Mouse (Mus musculus) lung, postnatal 10 days (tissue): ENCODE data around the gene Cic.

Experiments
- DNase-seq: peaks from one replicate; pipeline ENCODE4 v3.0.0; 2021

Gene Cic

DNA sequence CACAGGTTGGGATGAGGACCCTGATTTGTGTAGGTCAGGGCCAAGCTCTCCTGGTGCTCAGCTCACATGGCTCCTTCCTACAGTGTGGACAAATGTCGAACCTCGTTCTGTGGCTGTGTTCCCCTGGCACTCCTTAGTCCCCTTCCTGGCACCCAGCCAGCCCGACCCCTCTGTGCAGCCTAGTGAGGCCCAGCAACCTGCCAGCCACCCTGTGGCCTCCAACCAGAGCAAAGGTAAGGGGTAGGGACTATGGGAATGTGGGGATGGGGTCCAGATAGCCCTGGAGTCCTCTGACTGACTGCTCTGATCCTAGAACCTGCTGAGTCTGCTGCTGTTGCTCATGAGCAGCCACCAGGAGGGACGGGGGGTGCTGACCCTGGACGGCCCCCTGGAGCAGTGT, 17.3 kb downstream of the Cic start:
- DNase-seq = peak; percentile 13

DNA sequence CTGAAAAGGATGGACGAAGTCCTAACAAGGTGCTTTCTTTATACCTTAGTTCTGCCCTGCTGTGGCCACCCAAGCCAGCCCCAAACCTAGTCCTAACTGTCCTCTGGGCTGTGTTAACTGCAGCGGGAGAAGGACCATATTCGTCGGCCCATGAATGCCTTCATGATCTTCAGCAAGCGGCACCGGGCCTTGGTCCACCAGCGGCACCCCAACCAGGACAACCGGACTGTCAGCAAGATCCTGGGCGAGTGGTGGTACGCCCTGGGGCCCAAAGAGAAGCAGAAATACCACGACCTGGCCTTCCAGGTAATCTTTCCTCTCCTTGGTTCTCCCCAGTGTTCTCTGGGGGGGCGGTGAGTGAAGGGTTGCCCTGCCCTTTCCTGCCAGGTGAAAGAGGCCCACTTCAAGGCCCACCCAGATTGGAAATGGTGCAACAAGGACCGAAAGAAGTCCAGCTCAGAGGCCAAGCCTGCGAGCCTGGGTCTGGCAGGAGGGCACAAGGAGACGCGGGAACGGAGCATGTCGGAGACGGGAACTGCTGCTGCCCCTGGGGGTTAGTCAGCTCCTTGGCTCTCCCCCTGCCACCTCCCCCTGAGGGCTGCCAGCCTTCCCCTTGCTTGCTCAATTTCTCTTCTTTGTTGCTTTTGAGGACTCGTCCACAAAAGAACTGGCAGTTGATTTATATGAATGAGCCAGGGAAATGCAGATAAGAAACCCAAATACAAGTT, 18.2 kb downstream of the Cic start:
- DNase-seq = no peak

DNA sequence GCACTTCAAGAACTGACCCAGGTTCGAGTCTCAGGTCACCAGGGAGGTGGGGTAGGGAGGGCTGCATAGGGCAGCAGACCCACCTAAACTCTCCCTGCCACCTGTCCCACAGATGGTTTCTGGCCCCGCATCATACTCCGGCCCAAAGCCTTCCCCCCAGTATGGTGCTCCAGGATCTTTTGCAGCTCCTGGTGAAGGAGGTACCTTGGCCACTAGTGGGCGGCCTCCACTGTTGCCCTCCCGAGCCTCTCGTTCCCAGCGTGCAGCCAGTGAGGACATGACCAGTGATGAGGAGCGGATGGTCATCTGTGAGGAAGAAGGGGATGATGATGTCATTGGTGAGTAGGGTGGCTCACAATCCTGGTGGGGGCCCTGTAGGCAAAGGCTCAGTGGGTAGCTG, 19.5 kb downstream of the Cic start:
- DNase-seq = peak; percentile 4

DNA sequence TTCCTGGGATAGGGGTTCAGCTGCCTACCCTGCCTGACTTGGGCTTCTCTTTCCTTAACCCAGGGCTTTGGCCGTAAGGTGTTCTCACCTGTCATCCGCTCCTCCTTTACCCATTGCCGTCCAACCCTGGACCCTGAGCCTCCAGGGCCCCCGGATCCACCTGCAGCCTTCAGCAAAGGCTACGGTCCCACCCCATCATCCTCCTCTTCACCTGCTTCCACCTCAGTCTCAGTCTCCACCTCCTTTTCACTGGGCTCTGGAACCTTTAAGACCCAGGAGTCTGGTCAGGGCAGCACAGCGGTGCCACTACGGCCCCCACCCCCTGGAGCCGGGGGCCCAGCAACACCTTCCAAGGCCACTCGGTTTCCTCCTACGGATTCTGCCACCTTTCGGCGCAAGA, 20.5 kb downstream of the Cic start:
- no peak for DNase-seq

DNA sequence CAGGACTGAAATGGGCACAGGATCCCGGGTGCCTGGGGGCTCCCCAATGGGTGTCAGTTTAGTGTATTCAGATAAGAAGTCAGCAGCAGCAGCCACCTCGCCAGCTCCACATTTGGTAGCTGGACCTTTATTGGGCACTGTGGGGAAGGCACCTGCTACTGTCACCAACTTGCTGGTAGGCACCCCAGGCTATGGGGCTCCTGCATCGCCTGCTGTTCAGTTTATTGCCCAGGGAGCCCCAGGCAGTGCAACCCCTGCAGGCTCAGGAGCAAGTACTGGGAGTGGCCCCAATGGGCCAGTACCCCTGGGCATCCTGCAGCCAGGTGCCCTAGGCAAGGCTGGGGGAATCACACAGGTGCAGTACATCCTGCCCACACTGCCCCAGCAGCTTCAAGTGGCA, 21.2 kb downstream of the Cic start:
- DNase-seq = no peak

DNA sequence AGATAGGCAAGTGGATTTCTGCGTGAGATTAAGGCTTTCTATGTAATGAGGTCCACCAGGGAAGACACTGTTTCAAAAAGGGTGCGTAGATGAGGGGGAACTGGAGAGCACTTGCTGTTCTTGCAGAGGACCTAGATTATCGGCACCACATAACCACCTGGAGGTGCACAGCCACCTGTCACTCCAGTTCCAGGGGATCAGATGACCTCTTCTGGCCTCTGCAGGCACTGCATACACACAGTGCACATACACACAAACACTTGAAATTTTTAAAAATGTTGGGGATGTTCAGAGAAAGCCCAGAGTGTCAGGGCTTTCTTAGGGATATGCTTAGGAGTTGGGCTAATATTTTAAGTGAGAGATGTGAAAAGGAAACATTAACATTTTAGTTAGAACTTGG, 22.4 kb downstream of the Cic start:
- peak; percentile 3 for DNase-seq

DNA sequence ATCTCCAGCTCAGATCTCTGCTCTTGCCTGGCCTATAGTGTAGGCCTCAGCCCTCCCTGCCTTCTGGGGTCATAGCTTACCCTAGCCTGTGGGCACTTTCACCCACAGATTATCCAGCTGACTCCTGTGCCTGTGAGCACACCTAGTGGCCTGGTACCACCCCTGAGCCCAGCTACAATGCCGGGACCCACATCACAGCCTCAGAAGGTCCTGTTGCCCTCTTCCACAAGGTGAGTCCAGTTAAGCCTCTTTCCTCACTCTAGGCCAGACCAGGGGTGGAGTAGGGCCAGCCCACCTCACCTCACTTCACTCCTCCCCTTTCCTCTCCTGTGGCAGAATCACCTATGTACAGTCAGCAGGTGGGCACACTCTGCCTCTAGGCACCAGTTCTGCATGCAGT, 23.0 kb downstream of the Cic start:
- DNase-seq = no peak

DNA sequence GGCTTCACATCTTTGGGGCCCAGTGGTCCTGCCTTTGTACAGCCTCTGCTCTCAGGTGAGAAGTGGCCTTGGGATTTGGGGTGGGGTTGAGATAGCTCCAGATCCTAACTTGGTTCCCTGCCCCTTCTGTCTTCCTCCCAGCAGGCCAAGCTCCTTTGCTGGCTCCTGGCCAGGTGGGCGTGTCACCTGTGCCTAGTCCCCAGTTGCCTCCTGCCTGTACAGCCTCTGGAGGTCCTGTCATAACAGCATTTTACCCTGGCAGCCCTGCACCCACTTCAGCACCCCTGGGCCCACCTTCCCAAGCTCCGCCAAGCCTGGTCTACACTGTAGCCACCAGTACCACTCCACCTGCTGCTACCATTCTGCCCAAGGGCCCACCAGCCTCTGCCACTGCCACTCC, 23.4 kb downstream of the Cic start:
- DNase-seq = peak; percentile 57

DNA sequence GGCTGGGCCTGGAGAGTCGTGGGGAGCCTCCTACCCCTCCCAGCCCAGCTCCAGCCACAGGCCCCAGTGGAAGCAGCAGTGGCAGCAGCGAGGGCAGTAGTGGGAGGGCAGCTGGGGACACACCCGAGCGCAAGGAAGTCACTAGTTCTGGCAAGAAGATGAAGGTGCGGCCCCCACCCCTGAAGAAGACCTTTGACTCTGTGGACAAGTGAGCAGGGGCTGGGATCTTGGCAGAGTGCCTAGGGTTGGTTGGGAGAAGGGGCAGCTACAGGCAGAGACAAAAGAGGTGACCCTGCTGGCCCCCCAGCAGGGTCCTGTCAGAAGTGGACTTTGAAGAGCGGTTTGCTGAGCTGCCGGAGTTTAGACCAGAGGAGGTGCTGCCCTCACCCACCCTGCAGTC, 24.6 kb downstream of the Cic start:
- peak; percentile 19 for DNase-seq

DNA sequence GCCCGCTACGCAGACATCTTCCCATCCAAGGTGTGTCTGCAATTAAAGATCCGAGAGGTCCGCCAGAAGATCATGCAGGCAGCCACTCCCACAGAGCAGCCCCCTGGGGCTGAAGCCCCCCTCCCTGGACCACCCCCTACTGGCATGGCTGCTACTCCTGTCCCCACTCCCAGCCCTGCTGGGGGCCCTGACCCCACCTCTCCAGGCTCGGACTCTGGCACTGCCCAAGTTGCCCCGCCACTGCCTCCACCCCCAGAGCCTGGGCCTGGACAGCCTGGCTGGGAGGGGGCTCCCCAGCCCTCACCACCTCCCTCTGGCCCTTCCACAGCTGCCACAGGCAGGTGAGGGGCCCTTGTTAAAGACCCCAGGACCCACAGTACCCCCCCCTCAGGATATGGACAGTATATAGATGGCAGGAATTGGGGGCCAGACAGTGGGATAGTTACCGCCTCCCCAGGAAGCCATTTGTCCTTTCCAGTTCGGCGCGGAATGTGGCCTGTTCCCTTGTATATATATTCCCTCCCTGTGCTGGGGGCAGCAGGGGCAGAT, 25.8 kb downstream of the Cic start:
- DNase-seq = peak; percentile 4

DNA sequence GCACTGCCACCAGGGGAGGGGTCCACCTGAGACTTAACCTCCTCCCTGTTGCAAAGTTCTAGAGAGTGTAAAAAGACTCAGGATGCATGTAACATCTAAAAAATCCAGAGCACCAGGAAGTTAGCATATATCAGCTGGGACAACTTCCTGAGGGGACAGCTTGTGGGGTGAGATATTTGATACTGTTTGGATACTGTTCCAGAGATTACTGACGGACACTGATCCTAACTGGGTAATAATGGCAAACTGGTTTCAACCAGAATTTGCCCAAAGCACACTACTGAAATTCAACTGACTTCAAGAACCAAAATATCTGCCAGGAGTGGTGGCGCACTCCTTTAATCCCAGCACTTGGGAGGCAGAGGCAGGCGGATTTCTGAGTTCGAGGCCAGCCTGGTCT, 27.0 kb downstream of the Cic start:
- no peak for DNase-seq

DNA sequence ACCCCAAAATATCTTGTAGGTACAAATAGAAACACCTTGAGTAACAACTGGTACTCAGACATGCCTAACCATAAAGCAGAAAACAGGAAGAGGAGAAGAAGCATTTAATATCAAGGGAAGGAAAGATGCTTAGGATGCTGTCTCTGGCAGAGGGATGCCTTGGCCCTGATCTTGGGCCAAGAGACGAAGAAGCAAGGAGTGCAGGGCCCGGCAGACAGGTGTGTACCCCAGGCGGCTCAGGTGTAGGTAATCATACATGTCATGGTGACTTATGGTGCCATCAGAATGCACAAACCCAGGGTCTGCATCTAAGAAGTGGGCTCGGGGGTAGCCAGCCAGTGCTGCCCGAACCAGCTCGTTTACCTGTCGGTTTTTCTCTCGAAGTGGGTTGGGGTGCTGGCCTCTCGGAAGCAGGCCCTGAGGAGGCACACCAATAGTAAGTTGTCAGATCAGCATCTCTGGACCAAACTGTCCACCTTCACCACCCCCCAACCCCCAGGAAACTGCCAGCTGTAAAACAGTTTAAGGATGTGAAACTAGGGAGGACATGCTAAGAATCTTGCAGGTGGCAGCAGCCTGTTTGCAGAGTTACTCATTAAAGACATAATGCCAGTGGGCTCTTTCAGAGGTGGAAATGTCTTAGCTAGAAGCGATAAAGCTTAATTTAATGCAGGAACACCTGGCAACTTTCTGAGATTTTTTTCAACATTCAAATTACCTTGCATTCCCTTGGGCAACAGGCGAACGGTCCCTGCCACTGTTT, 27.6 kb downstream of the Cic start:
- DNase-seq = peak; percentile 2

DNA sequence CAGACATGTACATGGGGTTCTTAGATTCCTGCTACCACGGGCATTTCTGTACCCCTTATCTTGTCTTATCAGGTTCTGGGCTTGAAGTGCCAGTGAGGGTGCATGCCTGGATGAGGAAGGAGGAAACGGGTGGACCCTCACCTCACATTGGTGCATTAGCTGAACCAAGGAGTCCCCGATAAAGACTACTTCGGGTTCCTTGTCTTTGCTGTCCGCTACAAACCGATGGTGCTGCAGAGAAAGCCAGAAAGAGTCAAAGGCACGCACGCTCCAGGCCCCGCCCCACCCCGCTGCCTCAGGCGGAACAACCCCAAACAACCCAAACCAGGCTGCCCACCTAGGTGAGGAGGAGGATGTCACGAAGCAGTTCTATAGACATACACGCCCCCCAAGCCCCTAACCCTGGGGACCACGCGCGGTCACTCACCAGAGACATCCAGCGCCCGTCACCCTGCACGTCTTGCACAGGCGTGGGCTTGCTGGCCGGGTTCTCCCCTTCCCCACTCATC, 29.5 kb downstream of the Cic start:
- DNase-seq = peak; percentile 53

DNA sequence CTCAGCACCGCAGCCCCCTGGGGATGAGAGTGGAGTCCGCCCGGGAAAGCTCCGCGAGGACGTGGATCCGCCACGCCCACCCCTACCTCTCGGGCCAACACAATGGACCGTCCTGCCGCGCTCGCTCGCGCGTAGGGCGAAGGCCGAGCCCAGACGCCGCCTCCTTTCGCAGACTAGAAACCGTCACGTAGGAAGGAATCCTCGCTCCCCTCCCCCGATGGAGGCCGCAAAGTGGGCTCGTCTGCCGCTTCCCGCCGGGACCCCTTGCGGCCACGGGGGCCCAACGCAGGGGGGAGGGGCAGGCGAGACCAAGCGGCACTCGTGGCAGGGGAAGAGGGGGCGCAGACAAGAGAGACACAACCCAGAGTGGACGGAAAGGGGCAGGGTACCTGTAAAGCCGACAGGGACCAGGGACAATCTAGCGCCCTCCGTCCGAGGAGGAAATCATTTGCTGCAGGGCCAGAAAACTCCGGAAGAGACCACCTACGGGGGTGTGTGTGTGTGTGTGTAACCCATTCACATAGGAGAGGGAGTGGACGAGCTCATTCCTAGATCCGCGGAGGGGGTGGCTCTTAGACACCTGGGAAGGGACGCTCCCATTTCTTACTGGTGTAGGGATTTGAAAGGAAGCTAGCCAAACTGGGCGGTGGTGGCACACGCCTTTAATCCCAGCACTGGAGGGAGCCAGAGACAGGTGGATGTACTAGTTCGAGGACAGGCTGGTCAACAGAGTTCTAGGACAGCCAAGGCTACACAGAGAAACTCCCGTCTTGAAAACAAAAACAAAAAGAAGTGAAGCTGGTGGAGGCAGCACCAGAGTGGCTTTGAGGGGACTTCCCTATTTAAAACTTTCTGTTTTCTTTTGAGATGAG, 30.2 kb downstream of the Cic start, which contains the start of gene Pafah1b3:
Pafah1b3 (minus strand) TSS at position 533 of the 872 bp plus-strand sequence.
- peak; percentile 86 for DNase-seq

DNA sequence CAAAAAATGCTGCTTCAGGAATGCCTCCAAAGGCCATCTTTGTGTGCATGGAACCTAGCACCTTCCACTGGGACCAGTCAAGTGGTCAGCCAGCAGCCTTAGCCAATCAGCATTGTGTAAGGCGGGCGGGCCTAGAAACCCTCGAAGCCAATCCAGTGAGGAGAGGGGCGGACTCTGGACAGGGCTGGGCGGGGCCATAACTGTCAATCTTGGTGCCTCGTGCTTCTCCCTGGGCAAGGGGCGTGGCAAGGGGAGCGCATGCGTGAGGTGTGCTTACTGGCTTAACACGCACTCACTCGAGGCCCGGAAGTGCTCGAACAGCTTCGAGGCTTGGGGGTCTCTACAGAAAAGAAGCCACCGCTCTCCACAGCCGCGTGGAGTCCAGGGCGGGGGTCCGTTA, 33.6 kb downstream of the Cic start, which contains the start of gene Prr19:
Prr19 (plus strand) TSS at position 349 of the 400 bp plus-strand sequence.
- DNase-seq = peak; percentile 57

DNA sequence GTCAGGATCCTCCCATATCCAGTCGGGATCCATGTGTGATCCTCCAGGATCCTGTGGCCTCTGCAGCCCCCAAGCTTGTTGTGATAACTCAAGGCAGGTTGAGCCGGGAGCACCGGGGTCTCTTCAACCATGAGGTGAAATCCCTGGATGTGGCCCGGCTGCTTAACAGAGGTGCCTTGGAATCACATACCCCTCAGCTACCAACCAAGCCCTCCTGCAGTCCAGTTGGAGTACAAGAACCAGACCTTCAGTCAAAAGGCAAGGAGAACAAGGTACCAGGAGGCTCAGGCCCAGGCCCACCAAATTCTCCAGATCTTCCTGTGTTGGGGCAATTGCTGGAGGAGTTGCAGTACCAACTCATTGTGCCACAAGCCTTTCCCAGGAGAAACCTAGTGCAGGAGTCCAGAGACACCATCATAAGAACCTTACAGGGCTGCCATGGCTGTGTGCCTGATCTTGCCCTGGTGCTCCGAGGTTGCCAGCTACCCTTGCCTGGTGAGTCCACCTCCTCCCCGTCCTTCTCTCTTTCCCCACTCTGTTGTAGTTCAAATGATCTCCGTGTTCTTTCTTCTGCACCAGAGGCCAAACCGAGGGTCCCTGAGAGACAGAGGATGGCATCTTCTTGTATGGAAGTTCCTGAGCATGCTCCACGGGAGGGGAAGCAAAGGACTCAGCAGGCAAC, 35.6 kb downstream of the Cic start:
- DNase-seq = no peak

DNA sequence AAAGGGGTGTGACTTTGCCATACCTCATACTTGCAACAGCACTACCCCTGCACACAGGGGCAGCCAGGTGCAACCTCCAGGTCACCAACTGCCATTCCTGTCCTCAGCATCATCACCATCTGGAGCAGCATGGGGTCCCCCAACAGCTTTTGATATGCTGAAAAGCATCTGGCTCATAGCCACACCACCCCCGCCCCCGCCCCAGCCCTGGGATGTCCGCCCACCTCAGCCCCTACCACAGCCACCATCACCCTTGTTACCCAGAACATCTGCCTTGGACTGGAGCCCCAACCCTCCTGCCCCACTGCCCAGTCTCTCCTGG, 36.1 kb downstream of the Cic start:
- no peak for DNase-seq

DNA sequence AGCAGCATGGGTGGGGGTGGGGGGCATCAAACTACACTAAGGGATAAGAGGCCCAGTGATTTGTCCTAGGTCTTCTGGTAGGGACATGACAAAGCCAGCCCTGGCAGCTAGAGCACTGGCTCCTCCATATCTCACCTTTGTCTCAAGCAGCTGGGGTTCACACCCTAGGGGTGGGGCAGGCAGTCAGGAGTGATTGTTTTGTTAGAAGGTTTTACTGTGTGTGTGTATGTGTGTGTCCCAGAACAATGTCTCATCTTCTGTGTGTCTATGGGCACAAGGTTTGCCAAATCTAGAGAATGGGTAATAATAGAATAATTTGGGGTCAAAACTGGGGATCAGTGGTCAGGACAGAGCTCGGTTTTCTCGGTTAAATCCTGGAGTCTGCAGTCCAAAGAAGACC, 38.0 kb downstream of the Cic start:
- no peak for DNase-seq

DNA sequence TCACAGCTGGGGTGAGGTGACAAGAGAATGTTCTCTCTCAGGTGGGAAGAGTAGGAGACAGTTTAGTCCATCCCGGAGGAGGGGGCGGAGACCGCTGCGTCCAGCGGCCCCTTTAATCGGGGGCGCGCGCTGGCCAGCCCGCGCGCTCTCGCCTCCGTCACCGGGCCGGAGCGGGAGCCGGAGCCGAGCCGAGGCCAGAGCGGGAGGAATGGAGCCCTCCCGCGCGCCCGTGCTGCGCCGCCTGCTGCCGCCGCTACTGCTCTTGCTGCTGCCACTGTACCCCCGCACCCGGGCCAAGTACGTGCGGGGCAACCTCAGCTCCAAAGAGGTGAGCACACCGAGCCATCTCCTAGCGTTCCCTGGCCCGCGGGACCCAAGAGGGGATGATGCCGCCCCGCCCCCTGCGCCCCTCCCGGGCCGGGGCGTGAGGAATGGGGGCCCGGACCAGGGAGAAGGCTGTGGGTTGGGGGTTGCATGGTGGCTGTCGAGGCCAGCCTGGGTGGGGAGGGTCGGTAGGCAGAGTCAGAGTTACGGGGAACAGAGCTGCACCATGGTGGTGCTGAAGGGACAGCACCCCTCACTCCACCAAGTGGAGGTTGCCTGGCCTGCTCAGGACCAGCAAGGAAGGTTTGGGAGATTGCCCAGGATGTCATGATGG, 38.6 kb downstream of the Cic start, which contains the start of gene Tmem145:
Tmem145 (plus strand) TSS at position 151 of the 658 bp plus-strand sequence.
- peak; percentile 58 for DNase-seq

DNA sequence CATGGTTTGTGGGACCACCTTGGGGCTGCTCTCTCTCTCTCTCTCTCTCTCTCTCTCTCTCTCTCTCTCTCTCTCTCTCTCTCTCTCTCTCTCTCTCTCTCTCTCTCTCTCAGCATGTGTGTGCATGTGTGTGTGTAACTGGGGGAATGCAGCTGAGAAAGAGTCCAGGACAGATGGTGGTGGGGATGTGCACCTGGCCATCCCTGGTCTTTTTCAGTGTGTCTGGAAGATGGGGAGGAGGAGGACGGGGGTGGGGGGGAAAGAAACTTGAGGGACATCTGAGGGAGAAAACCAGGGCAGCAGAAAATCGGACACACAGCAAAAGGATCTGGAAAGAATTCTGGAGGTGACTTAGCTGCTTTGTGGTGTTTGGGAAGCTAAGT, 39.1 kb downstream of the Cic start:
- no peak for DNase-seq

DNA sequence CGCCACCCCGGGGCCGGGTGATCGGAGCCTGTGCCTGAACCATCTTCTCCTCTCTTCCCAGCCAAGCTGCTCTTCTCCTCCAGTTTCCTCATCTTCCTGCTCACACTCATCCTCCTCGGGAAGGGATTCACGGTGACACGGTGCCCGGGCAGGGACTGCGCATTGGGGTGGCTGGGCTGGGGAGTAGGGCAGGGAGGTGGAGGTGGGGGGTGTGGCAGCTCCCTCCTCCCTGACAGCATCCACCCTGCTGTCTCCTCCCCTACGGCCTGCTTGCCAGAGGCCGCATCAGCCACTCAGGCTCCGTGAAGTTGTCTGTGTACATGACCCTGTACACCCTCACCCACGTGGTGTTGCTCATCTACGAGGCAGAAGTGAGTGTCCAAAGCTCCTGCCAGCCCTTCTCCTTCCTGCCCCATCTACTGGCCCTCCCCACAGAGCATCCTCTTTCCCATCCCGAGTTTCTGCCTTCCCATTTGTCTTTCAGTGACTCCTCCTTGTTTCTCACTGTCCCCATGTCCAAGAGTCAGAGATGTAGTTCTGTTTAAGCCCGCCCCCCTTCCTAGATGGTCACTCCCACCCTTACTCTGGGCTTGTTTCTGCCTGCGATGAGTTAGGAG, 41.3 kb downstream of the Cic start:
- no peak for DNase-seq
